Mouse (Mus musculus) layer of hippocampus, adult 2 months (tissue): Measurements from ENCODE around the gene Pramel5. TPM values are rescaled to one million over a fixed set of nuclear protein-coding genes. Genes with fewer than 3 reads are reported as not detected.
"Not testable (repeated sequence)": the region's sequence is repeated elsewhere in the genome, so short reads cannot be mapped to it uniquely, and the experiment has no call there.

Experiments
- DNase-seq, 2 experiments: peaks; one replicate each; pipeline ENCODE4 v3.0.0; 2022; ENCODE audit warnings: low spot score in 2 of 2
- H3K27ac ChIP-seq: fragments of 200-600 bp; 2 replicates; pipeline ENCODE4 v1.8.1; 2022
- H3K4me3 ChIP-seq: fragments of 200-600 bp; 2 replicates; pipeline ENCODE4 v1.8.1; 2022; ENCODE audit warnings: mild to moderate bottlenecking
- CTCF ChIP-seq: fragments of 200-600 bp; conservative IDR thresholded peaks from 2 replicates; pipeline ENCODE4 v1.8.1; 2022; ENCODE audit warnings: antibody characterized with exemption, mild to moderate bottlenecking, moderate library complexity
- long read RNA-seq, 2 experiments: library from polyadenylated mRNA; stranded (forward); transcript quantifications; one replicate each; pipeline ENCODE4 v2.0.0; 2021; ENCODE audit warnings: borderline mapping rate in 2 of 2
- total RNA-seq, 2 experiments: library from RNA; stranded (reverse); gene quantifications; 2 replicates each; pipeline ENCODE4 v1.2.3; 2021

The Pramel5 gene
- not detected for total RNA-seq
- long read RNA-seq, experiment 1, result 0 reads
- long read RNA-seq, experiment 2, result 0 reads

DNA sequence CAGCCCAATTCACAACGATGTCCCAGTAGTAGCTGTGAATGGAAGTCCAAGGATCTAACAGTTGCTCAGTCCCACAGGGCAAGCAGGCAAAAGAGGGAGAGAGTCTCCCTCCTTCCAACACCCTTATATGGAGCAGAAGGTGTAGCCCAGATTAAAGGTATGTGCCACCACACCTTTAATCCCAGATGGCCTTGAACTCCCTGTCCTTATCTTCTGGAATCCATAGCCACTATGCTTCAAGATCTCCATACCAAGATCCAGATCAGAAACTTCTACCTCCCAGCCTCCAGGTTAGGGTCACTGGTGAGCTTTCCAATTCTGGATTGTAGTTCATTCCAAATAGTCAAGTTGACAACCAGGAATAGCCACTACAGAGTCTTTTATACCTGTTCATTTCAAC is at the start of gene Pramel5:
TSS of gene Pramel5 (minus strand) at position 101 of the 400 bp plus-strand sequence.
- DNase-seq, H3K4me3 ChIP-seq, H3K27ac ChIP-seq: not testable (repeated sequence)

DNA sequence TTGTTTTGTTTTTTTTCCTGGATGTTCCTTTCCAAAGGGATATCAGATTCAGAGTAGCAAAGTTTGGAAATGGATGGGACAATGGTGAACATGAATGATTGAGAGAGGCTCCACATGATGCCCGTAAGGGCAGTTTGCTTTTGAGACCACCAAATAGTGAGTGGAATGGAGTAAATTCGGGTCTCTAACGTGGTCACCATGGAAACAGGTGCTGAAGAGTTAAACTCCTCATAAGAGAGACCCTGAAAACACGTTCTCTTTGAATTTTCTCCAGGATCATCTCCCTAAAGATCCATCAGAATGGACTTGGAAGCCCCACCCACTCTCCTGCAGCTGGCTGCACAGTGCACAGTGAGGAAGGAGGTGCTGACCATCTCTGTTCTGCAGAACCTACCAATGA is 49.7 kb upstream of the Pramel5 start, which contains the start of gene Gm13128:
TSS of gene Gm13128 (plus strand) at position 301 of the 400 bp plus-strand sequence.
- not testable (repeated sequence) for H3K27ac ChIP-seq, DNase-seq

DNA sequence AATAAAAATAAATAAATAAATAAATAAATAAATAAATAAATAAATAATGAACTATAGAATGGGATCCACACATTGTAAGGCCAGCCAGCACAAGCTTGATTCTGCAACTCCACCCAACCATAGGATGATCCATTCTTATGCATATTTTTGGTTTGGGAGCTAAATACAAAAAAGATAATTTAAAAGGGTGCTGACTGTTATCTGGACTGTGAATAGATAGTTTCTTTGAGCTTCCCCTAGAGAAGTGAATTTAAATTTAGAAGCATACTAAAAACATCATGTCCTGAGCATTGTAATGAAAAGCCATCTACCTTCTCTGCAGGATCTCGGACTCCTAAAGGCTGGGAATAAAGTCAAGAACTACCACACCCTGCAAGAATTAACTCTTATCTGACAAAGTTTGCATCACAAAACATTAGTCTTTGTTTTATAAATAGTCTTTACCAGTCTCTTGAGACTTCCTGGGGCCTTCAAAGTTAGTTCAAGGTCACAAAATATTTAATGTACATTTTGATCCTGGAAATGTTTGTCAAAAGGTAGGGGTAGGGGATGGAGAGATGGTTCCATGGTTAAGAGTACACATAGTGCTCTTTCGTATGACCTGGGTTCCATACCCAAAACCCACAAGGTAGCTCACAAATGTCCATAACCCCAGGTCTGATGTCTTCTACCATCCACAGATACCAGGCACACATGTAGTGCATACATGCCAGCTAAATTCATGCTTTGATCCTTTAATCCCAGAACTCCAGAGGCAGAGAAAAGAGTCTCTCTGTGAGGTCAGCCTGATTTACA is 32.6 kb upstream of the Pramel5 start:
- H3K4me3 ChIP-seq, DNase-seq, H3K27ac ChIP-seq: not testable (repeated sequence)

More for the DNA sequence above, 49.7 kb upstream of the Pramel5 start, which contains the start of gene Gm13128:
- not testable (repeated sequence) for H3K4me3 ChIP-seq

DNA sequence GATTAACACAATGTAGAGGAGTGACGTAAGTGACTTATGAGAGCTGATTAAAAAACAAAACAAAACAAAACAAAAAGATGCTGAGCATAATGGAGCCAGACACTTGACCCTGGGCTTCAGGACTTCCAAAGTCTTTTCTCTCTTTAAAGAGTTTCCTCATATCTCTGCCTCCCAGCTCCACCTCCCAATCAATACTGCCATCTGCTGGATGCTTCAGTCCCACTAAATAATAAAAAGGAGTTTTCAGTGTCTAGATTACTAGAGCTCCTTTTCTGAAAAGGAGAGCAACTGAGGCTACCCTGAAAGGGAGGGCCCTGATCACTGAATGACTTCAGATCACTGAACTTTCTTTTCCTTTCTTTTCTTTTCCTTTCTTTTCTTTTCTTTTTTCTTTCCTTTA is 19.1 kb upstream of the Pramel5 start:
- not testable (repeated sequence) for H3K4me3 ChIP-seq, H3K27ac ChIP-seq, DNase-seq
- 0 out of 2 replicates have a peak, but pooled peaks have one; percentile 6 for TF ChIP-seq CTCF

DNA sequence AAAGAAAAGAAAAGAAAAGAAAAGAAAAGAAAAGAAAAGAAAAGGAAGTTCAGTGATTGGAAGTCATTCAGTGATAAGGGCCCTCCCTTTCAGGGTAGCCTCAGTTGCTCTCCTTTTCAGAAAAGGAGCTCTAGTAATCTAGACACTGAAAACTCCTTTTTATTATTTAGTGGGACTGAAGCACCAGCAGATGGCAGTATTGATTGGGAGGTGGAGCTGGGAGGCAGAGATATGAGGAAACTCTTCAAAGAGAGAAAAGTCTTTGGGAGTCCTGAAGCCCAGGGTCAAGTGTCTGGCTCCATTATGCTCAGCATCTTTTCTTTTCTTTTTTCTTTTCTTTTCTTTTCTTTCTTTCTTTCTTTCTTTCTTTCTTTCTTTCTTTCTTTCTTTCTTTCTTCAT is 25.5 kb downstream of the Pramel5 start:
- not testable (repeated sequence) for H3K4me3 ChIP-seq, DNase-seq, H3K27ac ChIP-seq

Other genes starting within 250 kb of the Pramel5 start
- gene Pramel4, start 221.4 kb downstream of the Pramel5 start, total RNA-seq, result not detected
- gene Gm13102, start 174.0 kb downstream of the Pramel5 start, total RNA-seq, result not detected
- gene Oog3, start 117.8 kb downstream of the Pramel5 start, total RNA-seq, result not detected
- not detected for gene Oog2, start 89.8 kb downstream of the Pramel5 start, total RNA-seq
- gene C87977, start 67.2 kb downstream of the Pramel5 start, total RNA-seq, result not detected
- gene Gm13128, start 49.8 kb upstream of the Pramel5 start, total RNA-seq, result not detected
- not detected for gene Gm13119, start 77.5 kb upstream of the Pramel5 start, total RNA-seq
- not detected for gene Pramef20, start 97.4 kb upstream of the Pramel5 start, total RNA-seq
- not detected for gene Pramef12, start 128.0 kb upstream of the Pramel5 start, total RNA-seq
- not detected for gene 1700012P22Rik, start 158.3 kb upstream of the Pramel5 start, total RNA-seq
- gene Gm9944, start 172.8 kb upstream of the Pramel5 start, total RNA-seq, result not detected
- gene Aadacl3, start 183.3 kb upstream of the Pramel5 start, total RNA-seq, result not detected
- not detected for gene 9430007A20Rik, start 239.3 kb upstream of the Pramel5 start, total RNA-seq